Mouse (Mus musculus) cortical plate, adult 2 months (tissue): Measurements from ENCODE around the gene Srsf1. TPM values are rescaled to one million over a fixed set of nuclear protein-coding genes. Genes with fewer than 3 reads are reported as not detected.
"Not testable (repeated sequence)": the region's sequence is repeated elsewhere in the genome, so short reads cannot be mapped to it uniquely, and the experiment has no call there.

Source experiments
- H3K27ac ChIP-seq: fragments of 200-500 bp; 2 replicates; pipeline ENCODE4 v1.5.1; 2012; ENCODE audit warnings: low read length, control low read depth, inconsistent platforms; ENCODE audit not compliant: insufficient read depth
- H3K4me1 ChIP-seq: fragments of 200-500 bp; 2 replicates; pipeline ENCODE4 v1.6.1; 2011; ENCODE audit warnings: low read length; ENCODE audit not compliant: control insufficient read depth, insufficient read depth
- H3K4me3 ChIP-seq: fragments of 200-500 bp; 2 replicates; pipeline ENCODE4 v1.5.1; 2011; ENCODE audit warnings: mild to moderate bottlenecking, low read length, control low read depth; ENCODE audit not compliant: insufficient read depth
- CTCF ChIP-seq: fragments of 200-500 bp; IDR thresholded peaks from 2 replicates; pipeline ENCODE4 v1.5.1; 2011; ENCODE audit warnings: mild to moderate bottlenecking, control low read depth, low read length; ENCODE audit not compliant: insufficient read depth; ENCODE audit errors: extremely low read depth
- POLR2A ChIP-seq: fragments of 200-500 bp; IDR thresholded peaks from 2 replicates; pipeline ENCODE4 v1.6.1; 2011; ENCODE audit warnings: mild to moderate bottlenecking, low read length, control low read depth; ENCODE audit not compliant: insufficient read depth; ENCODE audit errors: extremely low read depth
- polyA plus RNA-seq: library from polyadenylated mRNA; depleted of rRNA; stranded (reverse); fragments of >200 nt; gene quantifications from 2 replicates; pipeline ENCODE4 v1.2.3, GENCODE M21; 2012

The Srsf1 gene
- polyA plus RNA-seq, 1 experiment, result 229 TPM

- Histone ChIP-seq H3K4me1 (no peaks in the 10 kb centered on the region), H3K27ac (no peak overlapping the region), H3K4me3 (no peak overlapping the region)
- TF ChIP-seq CTCF, result no peak
- no peak for TF ChIP-seq POLR2A
Observed at GRCm38 (mm10) chr11:88039066-88039465, 8.1 kb upstream of the Srsf1 start.

- H3K4me3 ChIP-seq, result no peak overlapping the region
- TF ChIP-seq CTCF (no peak), POLR2A (no peak)
- H3K4me1 ChIP-seq, result peaks cover 2% of the 10 kb centered on the region
- H3K27ac ChIP-seq, result no peak overlapping the region
Observed at GRCm38 (mm10) chr11:88044314-88044713, 2.9 kb upstream of the Srsf1 start.

GRCm38 (mm10) chr11:88045159-88045558 is 2.0 kb upstream of the Srsf1 start:
- not testable (repeated sequence) for H3K4me3 ChIP-seq, H3K27ac ChIP-seq, H3K4me1 ChIP-seq

- H3K27ac ChIP-seq, result no peak overlapping the region
- TF ChIP-seq POLR2A (no peak), CTCF (no peak)
- peaks cover 4% of the 10 kb centered on the region for H3K4me1 ChIP-seq
- H3K4me3 ChIP-seq, result no peak overlapping the region
Observed at GRCm38 (mm10) chr11:88045878-88046277, 1.3 kb upstream of the Srsf1 start.

- H3K4me3 ChIP-seq, result peak overlapping the region; percentile 96
- peaks cover 4% of the 10 kb centered on the region for H3K4me1 ChIP-seq
- no peak overlapping the region for H3K27ac ChIP-seq
- TF ChIP-seq POLR2A (no peak), CTCF (no peak)
Observed at GRCm38 (mm10) chr11:88046323-88046937, 743 bp upstream of the Srsf1 start.

GRCm38 (mm10) chr11:88047871-88048531 is 828 bp downstream of the Srsf1 start:
- no peak for TF ChIP-seq CTCF
- TF ChIP-seq POLR2A, result no peak
- Histone ChIP-seq H3K4me3 (peak overlapping the region; percentile 96), H3K4me1 (peaks cover 4% of the 10 kb centered on the region), H3K27ac (peak overlapping the region; percentile 98)

GRCm38 (mm10) chr11:88048961-88049670 is 1.9 kb downstream of the Srsf1 start:
- no peak overlapping the region for H3K27ac ChIP-seq
- H3K4me3 ChIP-seq, result peak overlapping the region; percentile 96
- TF ChIP-seq CTCF (no peak), POLR2A (no peak)
- peaks cover 4% of the 10 kb centered on the region for H3K4me1 ChIP-seq

GRCm38 (mm10) chr11:88049732-88050131 is 2.6 kb downstream of the Srsf1 start:
- H3K27ac ChIP-seq, result no peak overlapping the region

GRCm38 (mm10) chr11:88052638-88053037 is 5.5 kb downstream of the Srsf1 start:
- H3K27ac ChIP-seq, result no peak overlapping the region
- peaks cover 4% of the 10 kb centered on the region for H3K4me1 ChIP-seq
- no peak overlapping the region for H3K4me3 ChIP-seq
- TF ChIP-seq CTCF (no peak), POLR2A (no peak)

More at GRCm38 (mm10) chr11:88049732-88050131, 2.6 kb downstream of the Srsf1 start:
- Histone ChIP-seq H3K4me1 (peaks cover 4% of the 10 kb centered on the region), H3K4me3 (peak overlapping the region; percentile 96; the same call in 1 of the 2 replicates)
- no peak for TF ChIP-seq POLR2A
- no peak for TF ChIP-seq CTCF

- no peak for TF ChIP-seq POLR2A
- Histone ChIP-seq H3K27ac (no peak overlapping the region), H3K4me3 (no peak overlapping the region), H3K4me1 (peaks cover 4% of the 10 kb centered on the region)
Observed at GRCm38 (mm10) chr11:88053821-88054220, 6.6 kb downstream of the Srsf1 start.
